Mouse (Mus musculus): ENCODE results near the gene Arhgap45.

DNA sequence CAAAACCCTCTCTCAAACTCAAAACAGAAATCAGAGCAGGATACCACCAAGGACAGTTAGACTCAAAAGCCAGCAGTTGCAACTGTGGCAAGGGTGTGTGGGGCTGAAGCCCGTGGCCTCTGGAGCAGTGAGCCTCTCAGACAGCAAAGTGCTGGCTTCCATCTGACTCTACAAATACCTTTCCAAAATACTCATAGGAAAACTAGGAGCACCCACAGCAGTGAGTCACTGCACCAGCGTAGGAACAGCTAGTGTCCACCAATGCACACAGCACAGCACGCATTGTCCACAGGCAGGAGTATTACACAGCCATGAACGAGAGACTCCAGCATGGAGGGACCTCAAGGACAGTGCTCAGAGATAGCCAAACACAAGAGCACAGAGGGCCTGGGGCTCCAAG lies 59.9 kb downstream of the Arhgap45 start:
- no peak for TF ChIP-seq CTCF (IDR thresholded peaks at IDR 0.05; ENCODE audit: borderline replicate concordance, insufficient read depth, low read length)
- no peak for TF ChIP-seq POLR2A (IDR thresholded peaks at IDR 0.05; ENCODE audit: low read depth, low read length)

Measured in embryonic fibroblast, embryonic 13.5 days (primary cell).